Mouse (Mus musculus) Patski (cell line): Measurements from ENCODE around the gene Tmem184b. TPM values are rescaled to one million over a fixed set of nuclear protein-coding genes. Genes with fewer than 3 reads are reported as not detected.

ENCODE experiments used
- ATAC-seq: fragments of 100-300 bp; one replicate; pipeline ENCODE4 v1.8.0; 2021
- CTCF ChIA-PET: fragments of 350-600 bp; sonication (Branson Sonifier 250); formaldehyde crosslinking; loops from one replicate; lab custom pipeline; 2022; ENCODE audit warnings: inconsistent platforms; lab: Charles Lee
- POLR2A ChIA-PET: fragments of 350-600 bp; sonication (Branson Sonifier 250); formaldehyde crosslinking; loops from one replicate; lab custom pipeline; 2022; ENCODE audit warnings: antibody characterized with exemption, inconsistent platforms; lab: Charles Lee
- DNase-seq: peaks from one replicate; pipeline ENCODE4 v3.0.0-alpha.2; 2011; ENCODE audit warnings: low read depth, low spot score
- H3K27me3 ChIP-seq: fragments of 371-371 bp; one replicate; pipeline ENCODE4 v1.5.1; 2021
- CTCF ChIP-seq: fragments of 100-300 bp; IDR thresholded peaks from one replicate; pipeline ENCODE4 v1.5.1; 2021
- in situ Hi-C: fragments of 300-500 bp; cut with MboI; formaldehyde crosslinking; loops from 3 replicates; pipeline ENCODE4 v1.11.1; 2018; ENCODE audit warnings: low pct_unique_long_range_greater_than_20kb, mixed read lengths
- polyA plus RNA-seq: library from polyadenylated mRNA; unstranded; gene quantifications from one replicate; pipeline ENCODE4 v1.2.3, GENCODE M21; 2021

Tmem184b gene
- polyA plus RNA-seq, 1 experiment from 2014 or later, result 129 TPM

GRCm38 (mm10) chr15:79430461-79431000, 27.2 kb upstream of the Tmem184b start:
- DNase-seq (no peak), ATAC-seq (no peak)
- H3K27me3 ChIP-seq, result no peaks in the 10 kb centered on the region
- POLR2A ChIA-PET, result no interaction called here
- TF ChIP-seq CTCF, result no peak
- CTCF ChIA-PET, result interaction anchor here (0.7 kb wide), 1 partner anchor 187 kb away, joined by 3 read pairs; no protein-coding TSS in a partner anchor
- in situ Hi-C loops, result no loop called here

- DNase-seq (no peak), ATAC-seq (no peak)
- H3K27me3 ChIP-seq, result no peaks in the 10 kb centered on the region
- ChIA-PET POLR2A (no interaction called here), CTCF (interaction anchor here (0.7 kb wide), 1 partner anchor 187 kb away, joined by 3 read pairs; no protein-coding TSS in a partner anchor)
- in situ Hi-C loops, result no loop called here
- TF ChIP-seq CTCF, result no peak
These were observed 26.6 kb upstream of the Tmem184b start for GRCm38 (mm10) chr15:79429994-79430393.

- DNase-seq (no peak), ATAC-seq (no peak)
- TF ChIP-seq CTCF, result no peak
- H3K27me3 ChIP-seq, result no peaks in the 10 kb centered on the region
- ChIA-PET POLR2A (no interaction called here), CTCF (no interaction called here)
- in situ Hi-C loops, result no loop called here
These were observed 26.2 kb upstream of the Tmem184b start for GRCm38 (mm10) chr15:79429527-79429926.

- in situ Hi-C loops, result no loop called here
- no peak for TF ChIP-seq CTCF
- no peaks in the 10 kb centered on the region for H3K27me3 ChIP-seq
- no peak for DNase-seq
- ChIA-PET POLR2A (interaction anchor here (1.1 kb wide), 2 partner anchors 10 to 24 kb away, joined by 3 read pairs; no protein-coding TSS in a partner anchor), CTCF (interaction anchor here (0.9 kb wide), 1 partner anchor 8 kb away, joined by 4 read pairs; no protein-coding TSS in a partner anchor)
- ATAC-seq, result no peak
These were observed 25.2 kb upstream of the Tmem184b start for GRCm38 (mm10) chr15:79428616-79429015.

GRCm38 (mm10) chr15:79427516-79427915, 24.1 kb upstream of the Tmem184b start:
- ChIA-PET POLR2A (interaction anchor here (1.1 kb wide), 1 partner anchor 9 kb away, joined by 3 read pairs; no protein-coding TSS in a partner anchor), CTCF (interaction anchor here (0.9 kb wide), 1 partner anchor 9 kb away, joined by 4 read pairs; no protein-coding TSS in a partner anchor)
- DNase-seq (no peak), ATAC-seq (no peak)
- in situ Hi-C loops, result no loop called here
- H3K27me3 ChIP-seq, result no peaks in the 10 kb centered on the region
- TF ChIP-seq CTCF, result no peak

- ATAC-seq, result no peak
- CTCF ChIA-PET, result interaction anchor here (0.8 kb wide), 1 partner anchor 44 kb away, joined by 3 read pairs; no protein-coding TSS in a partner anchor
- DNase-seq, result no peak
- in situ Hi-C loops, result no loop called here
- no peak for TF ChIP-seq CTCF
- POLR2A ChIA-PET, result no interaction called here
- H3K27me3 ChIP-seq, result no peaks in the 10 kb centered on the region
These were observed 22.1 kb upstream of the Tmem184b start for GRCm38 (mm10) chr15:79425516-79425915.

- no peaks in the 10 kb centered on the region for H3K27me3 ChIP-seq
- ChIA-PET POLR2A (no interaction called here), CTCF (interaction anchor here (0.8 to 1.8 kb wide), 2 partner anchors 13 to 44 kb away, joined by 3 to 6 read pairs; no protein-coding TSS in a partner anchor)
- TF ChIP-seq CTCF, result no peak
- ATAC-seq (no peak), DNase-seq (no peak)
- in situ Hi-C loops, result no loop called here
These were observed 21.2 kb upstream of the Tmem184b start for GRCm38 (mm10) chr15:79424602-79425001.

GRCm38 (mm10) chr15:79422715-79423243, 19.4 kb upstream of the Tmem184b start:
- in situ Hi-C loops, result no loop called here
- no peak for TF ChIP-seq CTCF
- ATAC-seq (no peak), DNase-seq (no peak)
- no peaks in the 10 kb centered on the region for H3K27me3 ChIP-seq
- ChIA-PET POLR2A (no interaction called here), CTCF (interaction anchor here (1.4 to 1.8 kb wide), 2 partner anchors 10 to 11 kb away, joined by 4 to 6 read pairs; no protein-coding TSS in a partner anchor)

GRCm38 (mm10) chr15:79418677-79419076, 15.3 kb upstream of the Tmem184b start:
- CTCF ChIA-PET, result no interaction called here
- no peak for ATAC-seq
- in situ Hi-C loops, result no loop called here

GRCm38 (mm10) chr15:79418265-79418664, 14.9 kb upstream of the Tmem184b start:
- no peaks in the 10 kb centered on the region for H3K27me3 ChIP-seq
- POLR2A ChIA-PET, result interaction anchor here (0.7 to 1.1 kb wide), 2 partner anchors 10 to 526 kb away, joined by 3 read pairs; no protein-coding TSS in a partner anchor
- in situ Hi-C loops, result no loop called here
- ATAC-seq (no peak), DNase-seq (no peak)
- CTCF ChIA-PET, result no interaction called here
- TF ChIP-seq CTCF, result no peak

More at GRCm38 (mm10) chr15:79418677-79419076, 15.3 kb upstream of the Tmem184b start:
- no peak for DNase-seq
- H3K27me3 ChIP-seq, result no peaks in the 10 kb centered on the region
- no peak for TF ChIP-seq CTCF
- POLR2A ChIA-PET, result interaction anchor here (0.7 to 1.1 kb wide), 2 partner anchors 9 to 526 kb away, joined by 3 read pairs; no protein-coding TSS in a partner anchor

GRCm38 (mm10) chr15:79417379-79417778, 14.0 kb upstream of the Tmem184b start:
- no peak for TF ChIP-seq CTCF
- DNase-seq (no peak), ATAC-seq (no peak)
- CTCF ChIA-PET, result no interaction called here
- in situ Hi-C loops, result no loop called here
- POLR2A ChIA-PET, result no interaction called here
- H3K27me3 ChIP-seq, result no peaks in the 10 kb centered on the region
